Mouse (Mus musculus): ENCODE data around the gene Cdc26. TPM values are rescaled to one million over a fixed set of nuclear protein-coding genes. Genes with fewer than 3 reads are reported as not detected.

The Cdc26 gene
- polyA plus RNA-seq, 1 experiment from 2014 or later: 231 TPM

Other genes with a start within 250 kb of the Cdc26 start
- 25.6 and 28.3 TPM in 2 replicates for gene Zfp37, start 177.6 kb downstream of the Cdc26 start, polyA plus RNA-seq (2014; fragmentation: Nextera tagmentation; extraction: Ambion mirVana)
- 7.9 and 10.6 TPM in 2 replicates for gene Slc31a2, start 146.1 kb downstream of the Cdc26 start, polyA plus RNA-seq (2014; fragmentation: Nextera tagmentation; extraction: Ambion mirVana)
- 16.3 and 18.4 TPM in 2 replicates for gene Fkbp15, start 48.1 kb downstream of the Cdc26 start, polyA plus RNA-seq (2014; fragmentation: Nextera tagmentation; extraction: Ambion mirVana)
- gene Slc31a1, start 47.9 kb downstream of the Cdc26 start, polyA plus RNA-seq (2014; fragmentation: Nextera tagmentation; extraction: Ambion mirVana): 49.0 and 51.2 TPM in 2 replicates
- 31.8 and 31.9 TPM in 2 replicates for gene Prpf4, start 155 bp upstream of the Cdc26 start, polyA plus RNA-seq (2014; fragmentation: Nextera tagmentation; extraction: Ambion mirVana)
- gene Rnf183, start 26.6 kb upstream of the Cdc26 start, polyA plus RNA-seq (2014; fragmentation: Nextera tagmentation; extraction: Ambion mirVana): not detected in 2 replicates
- 6.4 and 7.1 TPM in 2 replicates for gene Wdr31, start 62.3 kb upstream of the Cdc26 start, polyA plus RNA-seq (2014; fragmentation: Nextera tagmentation; extraction: Ambion mirVana)
- 1.8 and 2.2 TPM in 2 replicates for gene Bspry, start 71.4 kb upstream of the Cdc26 start, polyA plus RNA-seq (2014; fragmentation: Nextera tagmentation; extraction: Ambion mirVana)
- 10.1 and 15.2 TPM in 2 replicates for gene Hdhd3, start 94.8 kb upstream of the Cdc26 start, polyA plus RNA-seq (2014; fragmentation: Nextera tagmentation; extraction: Ambion mirVana)
- 88.7 and 90.2 TPM in 2 replicates for gene Alad, start 111.3 kb upstream of the Cdc26 start, polyA plus RNA-seq (2014; fragmentation: Nextera tagmentation; extraction: Ambion mirVana)
- gene Pole3, start 116.4 kb upstream of the Cdc26 start, polyA plus RNA-seq (2014; fragmentation: Nextera tagmentation; extraction: Ambion mirVana): 103 and 105 TPM in 2 replicates
- 0.66 and 0.83 TPM in 2 replicates for gene 4933430I17Rik, start 116.7 kb upstream of the Cdc26 start, polyA plus RNA-seq (2014; fragmentation: Nextera tagmentation; extraction: Ambion mirVana)
- 21.0 and 24.8 TPM in 2 replicates for gene Rgs3, start 151.2 kb upstream of the Cdc26 start, polyA plus RNA-seq (2014; fragmentation: Nextera tagmentation; extraction: Ambion mirVana)

Measured in embryonic facial prominence, embryonic 11.5 days (tissue).